Mouse (Mus musculus) C3H10T1/2 (cell line): ENCODE data around the gene Mroh2b. TPM values are rescaled to one million over a fixed set of nuclear protein-coding genes. Genes with fewer than 3 reads are reported as not detected.

Experiments used
- polyA plus RNA-seq, 2 experiments: library from polyadenylated mRNA; unstranded; fragments of >200 nt; fragmentation: generic; extraction: Trizol; gene quantifications; one replicate each; pipeline ENCODE4 v1.2.1; 2012; ENCODE audit warnings: missing spikeins in 2 of 2

The Mroh2b gene
- not detected for polyA plus RNA-seq

GRCm38 (mm10) chr15:4898437-4898836 is at the start of gene Mroh2b:
Gene Mroh2b (plus strand): TSS chr15:4898737.

Other genes with a start within 250 kb of the Mroh2b start
- gene C6, start 171.6 kb upstream of the Mroh2b start, polyA plus RNA-seq: not detected
- not detected for gene C7, start 165.0 kb downstream of the Mroh2b start, polyA plus RNA-seq
- gene Card6, start 209.8 kb downstream of the Mroh2b start, polyA plus RNA-seq: 1 to 10 TPM in 1 of 2 experiments, under 1 TPM in 1; 0.09 to 1.1 TPM
- gene Rpl37, start 217.9 kb downstream of the Mroh2b start, polyA plus RNA-seq: 1,000 to 10,000 TPM; 4,060 to 4,572 TPM
- 1 to 10 TPM; 2.1 to 5.7 TPM for gene Prkaa1, start 245.1 kb downstream of the Mroh2b start, polyA plus RNA-seq